Mouse (Mus musculus): ENCODE results near the gene Pop4. TPM values are rescaled to one million over a fixed set of nuclear protein-coding genes. Genes with fewer than 3 reads are reported as not detected.

The Pop4 gene
- polyA plus RNA-seq, 1 experiment from 2014 or later, result 73.4 TPM

DNA sequence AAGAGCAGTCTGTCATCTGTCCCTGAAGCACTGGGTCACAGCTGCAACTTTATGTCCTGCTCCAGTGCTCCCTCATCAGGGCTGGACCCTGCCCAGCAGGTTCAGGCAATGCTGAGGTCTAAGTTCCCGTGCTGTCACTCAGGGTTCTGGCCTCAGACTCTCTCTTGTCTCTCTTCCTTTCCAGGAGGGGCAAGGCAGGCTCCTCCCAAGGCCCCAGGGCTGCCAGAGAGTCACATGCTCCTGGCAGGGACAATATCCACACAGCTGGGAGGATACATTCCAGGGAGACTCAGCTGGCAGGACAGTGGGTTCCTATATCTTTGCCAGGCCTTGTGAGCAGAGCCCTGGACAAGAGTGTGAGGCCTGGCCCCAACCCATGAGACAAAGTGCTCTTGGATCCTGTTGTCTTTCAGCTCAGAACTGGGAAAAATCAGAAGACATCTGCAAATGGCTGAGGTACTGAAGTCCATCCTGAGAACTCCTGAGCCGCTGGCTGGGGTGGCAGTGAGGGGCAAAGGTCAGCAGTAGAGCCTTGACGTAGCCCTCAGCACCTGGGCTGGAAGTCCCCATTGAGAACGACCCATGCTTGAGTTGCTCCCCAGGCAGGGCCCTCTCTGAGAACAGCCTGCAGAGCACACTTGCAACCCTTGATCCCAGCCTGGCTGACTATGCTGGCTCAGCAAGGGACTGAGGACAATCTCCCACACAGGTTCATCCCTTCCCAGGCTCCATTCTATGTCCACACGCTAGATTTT lies 53.6 kb downstream of the Pop4 start:
- Histone ChIP-seq H3K4me3 (no peak overlapping the region), H3K27me3 (no peaks in the 10 kb centered on the region), H3K36me3 (no peaks in the 10 kb centered on the region), H3K9me3 (no peaks in the 10 kb centered on the region), H3K4me2 (no peak overlapping the region), H3K9ac (no peak overlapping the region), H3K27ac (replicated peaks) (no peak overlapping the region), H3K4me1 (replicated peaks) (0 out of 2 replicates have a peak, but pooled peaks cover 6% of the 10 kb centered on the region)
- WGBS, result 57% methylated on average over 5 of the region's 5 CpGs
- peak; percentile 35; the same call in 1 of the 2 replicates for ATAC-seq (ENCODE audit: low FRiP score, low read depth)

- 90% methylated on average over 6 of the region's 6 CpGs for WGBS
- ATAC-seq (ENCODE audit: low FRiP score, low read depth), result no peak
- H3K4me1 ChIP-seq (replicated peaks), result 0 out of 2 replicates have a peak, but pooled peaks cover 6% of the 10 kb centered on the region
Observed at GRCm38 (mm10) chr7:38215697-38216096, 55.5 kb downstream of the Pop4 start.

DNA sequence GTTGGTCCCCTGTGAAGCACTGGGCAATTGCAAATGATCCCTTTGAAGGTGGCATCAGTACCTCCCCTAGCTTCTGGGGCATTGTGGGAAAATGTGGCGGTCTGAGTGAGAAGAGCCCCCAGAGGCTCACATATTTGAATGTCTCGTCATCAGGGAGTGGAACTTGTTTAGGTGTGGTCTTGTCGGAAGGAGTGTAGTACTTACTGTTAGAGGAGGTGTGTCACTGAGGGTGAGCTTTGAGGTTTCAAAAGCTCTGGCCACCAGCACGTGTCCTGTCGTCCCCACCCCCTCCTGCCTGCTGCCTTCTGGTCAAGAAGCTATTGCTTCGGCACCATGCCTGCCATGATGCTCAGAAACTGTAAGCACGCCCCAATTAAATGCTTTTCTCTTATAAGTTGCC lies 55.9 kb downstream of the Pop4 start:
- H3K27ac ChIP-seq (replicated peaks), result no peak overlapping the region
- 72% methylated on average over 7 of the region's 7 CpGs for WGBS
- H3K9me3 ChIP-seq, result no peaks in the 10 kb centered on the region
- no peaks in the 10 kb centered on the region for H3K27me3 ChIP-seq
- H3K9ac ChIP-seq, result no peak overlapping the region
- no peak overlapping the region for H3K4me2 ChIP-seq
- H3K36me3 ChIP-seq, result no peaks in the 10 kb centered on the region
- no peak for ATAC-seq (ENCODE audit: low FRiP score, low read depth)
- H3K4me3 ChIP-seq, result no peak overlapping the region
- H3K4me1 ChIP-seq (replicated peaks), result 0 out of 2 replicates have a peak, but pooled peaks cover 6% of the 10 kb centered on the region

More at GRCm38 (mm10) chr7:38215697-38216096, 55.5 kb downstream of the Pop4 start:
- H3K27ac ChIP-seq (replicated peaks), result no peak overlapping the region
- H3K36me3 ChIP-seq, result no peaks in the 10 kb centered on the region
- no peaks in the 10 kb centered on the region for H3K9me3 ChIP-seq
- H3K4me3 ChIP-seq, result no peak overlapping the region
- H3K27me3 ChIP-seq, result no peaks in the 10 kb centered on the region
- H3K4me2 ChIP-seq, result no peak overlapping the region
- no peak overlapping the region for H3K9ac ChIP-seq

DNA sequence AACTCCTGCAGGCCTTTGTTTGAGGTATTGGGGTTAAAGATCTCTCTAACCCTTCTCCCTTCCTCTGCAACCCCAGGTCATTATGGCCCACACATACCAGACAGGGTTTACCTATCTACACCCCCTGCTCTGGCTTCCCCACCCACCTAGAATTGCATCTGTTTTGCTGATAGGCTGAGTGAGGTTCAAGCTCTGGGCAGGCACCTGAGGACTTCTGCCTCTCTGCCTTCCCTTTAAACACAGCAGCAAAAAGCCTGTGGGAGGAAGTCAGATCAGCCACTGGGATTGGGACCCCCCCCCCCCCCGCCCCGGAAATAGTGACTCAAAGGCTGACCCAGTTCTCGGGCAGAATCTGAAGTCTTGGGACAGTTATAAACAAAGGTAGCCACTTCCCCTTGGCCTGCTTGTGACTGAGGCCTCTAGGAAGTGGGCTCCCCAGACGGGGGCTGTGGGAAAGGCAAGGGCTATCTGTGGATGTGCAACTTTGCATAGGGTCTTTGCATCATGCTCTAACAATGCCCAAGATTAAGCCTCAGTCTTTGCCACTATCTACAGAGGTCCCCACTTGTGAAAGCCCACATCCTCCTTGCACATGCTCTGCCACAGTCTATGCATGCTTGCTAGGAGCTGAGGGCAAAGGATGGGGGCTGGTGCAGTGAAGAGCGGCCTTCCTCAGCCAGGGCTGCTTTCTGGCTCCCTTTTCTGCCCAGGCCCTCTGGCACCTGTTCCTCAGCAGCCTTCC lies 56.6 kb downstream of the Pop4 start:
- Histone ChIP-seq H3K9me3 (no peaks in the 10 kb centered on the region), H3K4me3 (no peak overlapping the region), H3K4me1 (replicated peaks) (0 out of 2 replicates have a peak, but pooled peaks cover 6% of the 10 kb centered on the region), H3K27ac (replicated peaks) (no peak overlapping the region), H3K4me2 (no peak overlapping the region), H3K27me3 (no peaks in the 10 kb centered on the region), H3K9ac (no peak overlapping the region), H3K36me3 (no peaks in the 10 kb centered on the region)
- no peak for ATAC-seq (ENCODE audit: low FRiP score, low read depth)
- 80% methylated on average over 5 of the region's 5 CpGs for WGBS

GRCm38 (mm10) chr7:38212651-38213062 lies 58.6 kb downstream of the Pop4 start:
- H3K4me3 ChIP-seq, result no peak overlapping the region
- no peak overlapping the region for H3K9ac ChIP-seq
- H3K27ac ChIP-seq (replicated peaks), result no peak overlapping the region
- H3K9me3 ChIP-seq, result no peaks in the 10 kb centered on the region
- no peak for ATAC-seq (ENCODE audit: low FRiP score, low read depth)
- no peaks in the 10 kb centered on the region for H3K27me3 ChIP-seq
- no peak overlapping the region for H3K4me2 ChIP-seq
- 0 out of 2 replicates have a peak, but pooled peaks cover 2% of the 10 kb centered on the region for H3K4me1 ChIP-seq (replicated peaks)
- WGBS, result 35% methylated on average over 3 of the region's 3 CpGs
- no peaks in the 10 kb centered on the region for H3K36me3 ChIP-seq

Other genes starting within 250 kb of the Pop4 start
- gene Uri1, start 247.9 kb downstream of the Pop4 start, polyA plus RNA-seq (2015; fragmentation: Nextera tagmentation; extraction: Ambion mirVana), result 37.5 and 37.6 TPM in 2 replicates
- gene Ccne1, start 163.9 kb downstream of the Pop4 start, polyA plus RNA-seq (2015; fragmentation: Nextera tagmentation; extraction: Ambion mirVana), result 19.4 and 20.4 TPM in 2 replicates
- gene 1600014C10Rik, start 88.2 kb downstream of the Pop4 start, polyA plus RNA-seq (2015; fragmentation: Nextera tagmentation; extraction: Ambion mirVana), result 30.8 and 31.1 TPM in 2 replicates
- gene Plekhf1, start 43.4 kb downstream of the Pop4 start, polyA plus RNA-seq (2015; fragmentation: Nextera tagmentation; extraction: Ambion mirVana), result 0.76 and 0.88 TPM in 2 replicates